Mouse (Mus musculus): Measurements from ENCODE around the gene Galnt6. TPM values are rescaled to one million over a fixed set of nuclear protein-coding genes. Genes with fewer than 3 reads are reported as not detected.

Galnt6 gene
- polyA plus RNA-seq, 2 experiments from 2014 or later = 52.5 to 78.9 TPM

GRCm38 (mm10) chr15:100754041-100754440 lies 24.9 kb upstream of the Galnt6 start:
- no peak for ATAC-seq

- ATAC-seq = no peak
Measured at GRCm38 (mm10) chr15:100753045-100753444, 23.9 kb upstream of the Galnt6 start.

- ATAC-seq = no peak
Measured at GRCm38 (mm10) chr15:100752439-100752838, 23.3 kb upstream of the Galnt6 start.

GRCm38 (mm10) chr15:100749751-100750538 lies 20.8 kb upstream of the Galnt6 start:
- peak; percentile 77 for ATAC-seq

- no peak for ATAC-seq
Measured at GRCm38 (mm10) chr15:100748584-100748983, 19.4 kb upstream of the Galnt6 start.

GRCm38 (mm10) chr15:100747121-100747963 lies 18.2 kb upstream of the Galnt6 start:
- peak; percentile 3 for ATAC-seq

- ATAC-seq = no peak
Measured at GRCm38 (mm10) chr15:100746478-100747120, 17.4 kb upstream of the Galnt6 start.

GRCm38 (mm10) chr15:100743238-100743637 lies 14.1 kb upstream of the Galnt6 start:
- ATAC-seq = no peak

- ATAC-seq = no peak
Measured at GRCm38 (mm10) chr15:100739442-100739841, 10.3 kb upstream of the Galnt6 start.

- no peak for ATAC-seq
Measured at GRCm38 (mm10) chr15:100738351-100738781, 9.2 kb upstream of the Galnt6 start.

GRCm38 (mm10) chr15:100737667-100738066 lies 8.5 kb upstream of the Galnt6 start:
- no peak for ATAC-seq

GRCm38 (mm10) chr15:100735953-100736300 lies 6.8 kb upstream of the Galnt6 start:
- no peak for ATAC-seq

GRCm38 (mm10) chr15:100735095-100735952 lies 6.1 kb upstream of the Galnt6 start:
- ATAC-seq = no peak

- ATAC-seq = peak; percentile 90
Measured at GRCm38 (mm10) chr15:100732580-100732979, 3.4 kb upstream of the Galnt6 start.

GRCm38 (mm10) chr15:100731081-100731480 lies 1.9 kb upstream of the Galnt6 start:
- no peak for ATAC-seq

- ATAC-seq = no peak
Measured at GRCm38 (mm10) chr15:100728586-100728985, 590 bp downstream of the Galnt6 start.

GRCm38 (mm10) chr15:100727834-100728233 lies 1.3 kb downstream of the Galnt6 start:
- peak; percentile 20 for ATAC-seq

- no peak for ATAC-seq
Measured at GRCm38 (mm10) chr15:100726721-100727120, 2.5 kb downstream of the Galnt6 start.

- peak; percentile 29 for ATAC-seq
Measured at GRCm38 (mm10) chr15:100723505-100723904, 5.7 kb downstream of the Galnt6 start.

- ATAC-seq = no peak
Measured at GRCm38 (mm10) chr15:100722564-100722963, 6.6 kb downstream of the Galnt6 start.

- no peak for ATAC-seq
Measured at GRCm38 (mm10) chr15:100722026-100722425, 7.2 kb downstream of the Galnt6 start.

- ATAC-seq = no peak
Measured at GRCm38 (mm10) chr15:100721445-100721844, 7.7 kb downstream of the Galnt6 start.
